10 mouse cellular contexts compared by ENCODE assay signal in genomic region chr17:28869412-28870110, GRCm38 (mm10). TPM values are rescaled to one million over a fixed set of nuclear protein-coding genes. Genes with fewer than 3 reads are reported as not detected.
DNase-seq lines count a peak whose midpoint lies in the region; ATAC-seq lines count a peak whose summit lies in the region.
"Had no signal": no experiment of that assay in that cellular context is flagged by ENCODE, and none has a peak within 500 bp of the region (broad histone marks: within the 10 kb centered on the region; RNA-seq: fewer than 3 reads in every experiment).

No protein-coding gene starts in this region.

- ATAC-seq in embryonic facial prominence, embryonic 14.5 days (ENCODE audit: low read depth) = peak; percentile 86
- ATAC-seq in granulocyte monocyte progenitor cell, adult 5-6 weeks (replicated peaks; ENCODE audit: poor library complexity, severe bottlenecking) = no peak

- no peaks in the 10 kb centered on the region for H3K4me1 ChIP-seq in embryonic facial prominence, embryonic 14.5 days (ENCODE audit: control insufficient read depth, insufficient read depth, low read length)
- peaks cover 5% of the 10 kb centered on the region for H3K4me1 ChIP-seq in hindbrain, embryonic 10.5 days (replicated peaks)

- no peaks in the 10 kb centered on the region for H3K27me3 ChIP-seq in embryonic facial prominence, embryonic 14.5 days (replicated peaks; ENCODE audit: control insufficient read depth, insufficient read depth, low read length)
- H3K27me3 ChIP-seq in hindbrain, embryonic 10.5 days (ENCODE audit: insufficient read depth, poor library complexity, severe bottlenecking) = no peaks in the 10 kb centered on the region

- 65% methylated on average over 9 of the region's 9 CpGs for WGBS in embryonic facial prominence, embryonic 14.5 days
- 74% methylated on average over 9 of the region's 9 CpGs for WGBS in hindbrain, embryonic 10.5 days

- no peak overlapping the region for H3K9ac ChIP-seq in embryonic facial prominence, embryonic 14.5 days (ENCODE audit: low read depth, low read length)
- H3K9ac ChIP-seq: liver, embryonic 15.5 days had no signal

- H3K27ac ChIP-seq in embryonic facial prominence, embryonic 14.5 days (replicated peaks; ENCODE audit: low read depth, low read length) = no peak overlapping the region
- peak overlapping the region; percentile 23; the same call in 1 of the 2 replicates for H3K27ac ChIP-seq in hindbrain, embryonic 10.5 days
- H3K27ac ChIP-seq: liver, embryonic 15.5 days had no signal

- no peaks in the 10 kb centered on the region for H3K36me3 ChIP-seq in embryonic facial prominence, embryonic 14.5 days (ENCODE audit: control insufficient read depth, insufficient read depth, low read length)
- H3K36me3 ChIP-seq in hindbrain, embryonic 10.5 days = no peaks in the 10 kb centered on the region
- H3K36me3 ChIP-seq: liver, embryonic 15.5 days had no signal

- H3K4me2 ChIP-seq in embryonic facial prominence, embryonic 14.5 days (ENCODE audit: low read depth, low read length) = no peak overlapping the region
- H3K4me2 ChIP-seq: liver, embryonic 15.5 days had no signal

- no peaks in the 10 kb centered on the region for H3K9me3 ChIP-seq in embryonic facial prominence, embryonic 14.5 days (ENCODE audit: control insufficient read depth, low read length)
- no peaks in the 10 kb centered on the region for H3K9me3 ChIP-seq in hindbrain, embryonic 10.5 days
- H3K9me3 ChIP-seq: liver, embryonic 15.5 days had no signal

- DNase-seq in embryonic facial prominence, embryonic 14.5 days (ENCODE audit: low spot score) = peak; percentile 55
- DNase-seq in hindbrain, embryonic 10.5 days (ENCODE audit: low spot score) = peak; percentile 16
- DNase-seq in left cerebral cortex, adult 9 months (ENCODE audit: low spot score in 2 of 2) = peak; percentile 82
- peak; percentile 59 for DNase-seq in retina, embryonic 14.5 days (ENCODE audit: low spot score)
- no peak for DNase-seq in yolk sac, embryonic 10.5 days (ENCODE audit: low spot score)
- no peak for DNase-seq in c-Kit-positive CD71-positive TER-119-positive erythroid progenitor cells, embryonic 14.5 days (ENCODE audit: low spot score)
- no peak for DNase-seq in ovary, postnatal 10 days (ENCODE audit: low spot score)
- DNase-seq: thymus, adult 2 months had no signal

- H3K4me3 ChIP-seq in embryonic facial prominence, embryonic 14.5 days (ENCODE audit: low read depth, low read length) = no peak overlapping the region
- H3K4me3 ChIP-seq in hindbrain, embryonic 10.5 days = no peak overlapping the region
- H3K4me3 ChIP-seq: liver, embryonic 15.5 days had no signal

RNA-seq across cellular contexts. Expression of gene Pnpla1, which starts 11.3 kb away (rescaled TPM):
- 1.5 and 1.8 TPM in 2 replicates for polyA plus RNA-seq in embryonic facial prominence, embryonic 14.5 days (2014; fragmentation: Nextera tagmentation; extraction: Ambion mirVana)
- not detected in 2 replicates for polyA plus RNA-seq in hindbrain, embryonic 10.5 days (2016; fragmentation: Nextera tagmentation; extraction: Ambion mirVana)
- not detected in 2 replicates for total RNA-seq in granulocyte monocyte progenitor cell, adult 5-6 weeks (2014; fragmentation: Nextera tagmentation)
- total RNA-seq in granulocyte monocyte progenitor cell, adult 5-6 weeks (2017) = under 0.01 and 0.13 TPM in 2 replicates

RNA-seq across cellular contexts. Expression of gene 4930539E08Rik, which starts 45.6 kb away (rescaled TPM):
- 0.08 and 0.47 TPM in 2 replicates for polyA plus RNA-seq in embryonic facial prominence, embryonic 14.5 days (2014; fragmentation: Nextera tagmentation; extraction: Ambion mirVana)
- 0.07 and 0.31 TPM in 2 replicates for polyA plus RNA-seq in hindbrain, embryonic 10.5 days (2016; fragmentation: Nextera tagmentation; extraction: Ambion mirVana)
- 1.8 and 2.6 TPM in 2 replicates for total RNA-seq in granulocyte monocyte progenitor cell, adult 5-6 weeks (2014; fragmentation: Nextera tagmentation)
- total RNA-seq in granulocyte monocyte progenitor cell, adult 5-6 weeks (2017) = 1.2 and 1.5 TPM in 2 replicates

Comparison
In these comparisons a context has a peak if more than half of its experiments do, and no peak if none do; other contexts are left out.
1. DNase-seq: peak in embryonic facial prominence, embryonic 14.5 days (single experiment), hindbrain, embryonic 10.5 days (single experiment), left cerebral cortex, adult 9 months (2 of 2) and retina, embryonic 14.5 days (single experiment); none in yolk sac, embryonic 10.5 days (single experiment), c-Kit-positive CD71-positive TER-119-positive erythroid progenitor cells, embryonic 14.5 days (single experiment) and ovary, postnatal 10 days (single experiment).